Mouse (Mus musculus) heart, embryonic 12.5 days (tissue): Measurements from ENCODE around the gene Tesk1. TPM values are rescaled to one million over a fixed set of nuclear protein-coding genes. Genes with fewer than 3 reads are reported as not detected.
"Not testable (repeated sequence)": the region's sequence is repeated elsewhere in the genome, so short reads cannot be mapped to it uniquely, and the experiment has no call there.

Source experiments
- ATAC-seq: fragments of 200-750 bp; cut with Nextera tagmentation; 2 replicates; pipeline ENCODE4 v1.8.0; 2017; ENCODE audit warnings: moderate TSS enrichment, moderate library complexity; ENCODE audit not compliant: insufficient number of reproducible peaks, low FRiP score
- H3K27ac ChIP-seq: fragments of 300-500 bp; sonication (generic); 2 replicates; pipeline ENCODE4 v1.5.1; 2016; ENCODE audit warnings: mild to moderate bottlenecking, moderate library complexity; ENCODE audit not compliant: poor library complexity, severe bottlenecking
- H3K27me3 ChIP-seq: fragments of 300-500 bp; sonication (generic); replicated peaks from 2 replicates; pipeline ENCODE4 v1.6.1; 2016; ENCODE audit warnings: mild to moderate bottlenecking, moderate library complexity
- H3K36me3 ChIP-seq: fragments of 300-500 bp; sonication (generic); 2 replicates; pipeline ENCODE4 v1.6.1; 2016; ENCODE audit warnings: mild to moderate bottlenecking, moderate library complexity
- H3K4me1 ChIP-seq: fragments of 300-500 bp; sonication (generic); replicated peaks from 2 replicates; pipeline ENCODE4 v1.6.1; 2016; ENCODE audit warnings: mild to moderate bottlenecking
- H3K4me2 ChIP-seq: fragments of 300-500 bp; sonication (generic); 2 replicates; pipeline ENCODE4 v1.6.1; 2016; ENCODE audit warnings: mild to moderate bottlenecking, moderate library complexity
- H3K4me3 ChIP-seq: fragments of 300-500 bp; sonication (generic); 2 replicates; pipeline ENCODE4 v1.5.1; 2016; ENCODE audit warnings: mild to moderate bottlenecking
- H3K9ac ChIP-seq: fragments of 300-500 bp; sonication (generic); 2 replicates; pipeline ENCODE4 v1.6.1; 2016; ENCODE audit warnings: mild to moderate bottlenecking, moderate library complexity
- H3K9me3 ChIP-seq: fragments of 300-500 bp; sonication (generic); replicated peaks from 2 replicates; pipeline ENCODE4 v1.6.1; 2016; ENCODE audit warnings: mild to moderate bottlenecking, moderate library complexity
- WGBS: fragments of 180-500 bp; shearing (Covaris S2); methylation state at CpG from one replicate; pipeline ENCODE4 v1.1.7; 2016; 5-methylcytosine and 5-hydroxymethylcytosine counted together
- polyA plus RNA-seq: library from polyadenylated mRNA; unstranded; fragments of >200 nt; fragmentation: Nextera tagmentation; extraction: Ambion mirVana; gene quantifications from 2 replicates; pipeline ENCODE4 v1.2.1, GENCODE M21; 2016

Gene Tesk1
- polyA plus RNA-seq, 1 experiment from 2014 or later: 10.3 TPM

DNA sequence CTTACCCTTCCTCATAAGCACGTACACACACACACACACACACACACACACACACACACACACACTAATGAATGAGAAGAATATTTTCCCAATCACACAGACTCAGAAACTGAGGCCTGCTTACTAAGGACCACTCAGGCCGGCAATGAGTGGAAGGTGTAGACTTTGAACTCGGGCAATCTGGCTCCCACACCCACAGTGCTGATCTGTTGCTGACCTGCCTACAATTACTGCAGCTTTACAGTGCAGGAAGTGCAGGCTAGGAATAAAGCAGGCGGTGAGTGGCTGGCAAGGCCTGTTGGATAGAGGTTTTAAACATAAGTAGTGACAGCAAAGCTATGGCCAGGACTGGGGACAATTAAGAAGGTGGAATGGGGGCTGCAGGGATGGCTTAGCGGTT, 39.2 kb downstream of the Tesk1 start:
- no peak for ATAC-seq
- Histone ChIP-seq H3K27me3 (peaks cover 4% of the 10 kb centered on the region; the same call in 1 of the 2 replicates), H3K27ac (no peak overlapping the region), H3K4me2 (no peak overlapping the region), H3K4me1 (no peaks in the 10 kb centered on the region; the same call in 1 of the 2 replicates), H3K4me3 (no peak overlapping the region), H3K9me3 (no peaks in the 10 kb centered on the region), H3K9ac (0 out of 2 replicates have a peak overlapping the region, but pooled peaks have one; percentile 14), H3K36me3 (no peaks in the 10 kb centered on the region)
- 78% methylated on average over 5 of the region's 5 CpGs for WGBS

- Histone ChIP-seq H3K4me1 (no peaks in the 10 kb centered on the region; the same call in 1 of the 2 replicates), H3K9ac (no peak overlapping the region), H3K4me2 (no peak overlapping the region), H3K27ac (no peak overlapping the region), H3K9me3 (no peaks in the 10 kb centered on the region), H3K36me3 (no peaks in the 10 kb centered on the region), H3K27me3 (peaks cover 4% of the 10 kb centered on the region; the same call in 1 of the 2 replicates), H3K4me3 (no peak overlapping the region)
- 68% methylated on average over 7 of the region's 7 CpGs for WGBS
- no peak for ATAC-seq
Measured at GRCm38 (mm10) chr4:43481894-43482456, 40.2 kb downstream of the Tesk1 start.

GRCm38 (mm10) chr4:43482591-43482990, 40.9 kb downstream of the Tesk1 start:
- WGBS: 63% methylated on average over 10 of the region's 10 CpGs
- Histone ChIP-seq H3K9me3 (no peaks in the 10 kb centered on the region), H3K36me3 (no peaks in the 10 kb centered on the region), H3K27ac (no peak overlapping the region), H3K4me3 (no peak overlapping the region), H3K27me3 (peaks cover 4% of the 10 kb centered on the region; the same call in 1 of the 2 replicates), H3K4me1 (no peaks in the 10 kb centered on the region; the same call in 1 of the 2 replicates), H3K9ac (no peak overlapping the region), H3K4me2 (no peak overlapping the region)
- ATAC-seq: no peak

- Histone ChIP-seq H3K9me3 (no peaks in the 10 kb centered on the region), H3K27ac (no peak within 1 kb of the TSS), H3K4me1 (no peaks in the 10 kb centered on the region), H3K4me3 (no peak within 1 kb of the TSS), H3K36me3 (no peaks in the 10 kb centered on the region), H3K27me3 (peaks cover 4% of the 10 kb centered on the region; the same call in 1 of the 2 replicates), H3K9ac (no peak within 1 kb of the TSS), H3K4me2 (no peak within 1 kb of the TSS)
- no peak for ATAC-seq
- 51% methylated on average over 12 of the region's 12 CpGs for WGBS
Measured at GRCm38 (mm10) chr4:43483535-43484091, 41.9 kb downstream of the Tesk1 start, which contains the start of gene Sit1. TSS of gene Sit1 (minus strand) at chr4:43483734.

GRCm38 (mm10) chr4:43485666-43486065, 43.9 kb downstream of the Tesk1 start:
- not testable (repeated sequence) for H3K9me3 ChIP-seq, H3K27me3 ChIP-seq, H3K4me2 ChIP-seq, H3K4me1 ChIP-seq, H3K36me3 ChIP-seq, ATAC-seq, H3K27ac ChIP-seq, H3K9ac ChIP-seq, H3K4me3 ChIP-seq
- WGBS: 79% methylated on average over 5 of the region's 5 CpGs

DNA sequence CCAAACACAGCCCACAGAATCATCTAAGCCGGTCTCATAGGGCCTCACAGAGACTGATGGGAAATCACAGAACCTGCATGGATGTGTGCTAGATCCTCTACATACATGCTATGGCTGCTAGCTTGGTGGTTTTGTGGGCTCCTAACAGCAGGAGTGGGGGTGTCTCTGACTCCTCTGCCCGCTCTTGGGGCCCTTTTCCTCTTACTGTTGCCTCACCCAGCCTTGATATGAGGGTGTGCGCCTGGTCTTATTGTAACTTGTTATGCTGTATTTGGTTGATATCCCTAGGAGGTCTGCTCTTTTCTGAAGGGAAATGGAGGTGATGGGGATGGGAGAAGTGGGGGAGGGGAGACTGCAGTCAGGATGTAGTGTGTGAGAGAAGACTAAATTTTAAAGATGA, 47.9 kb downstream of the Tesk1 start:
- ATAC-seq: no peak
- WGBS: 81% methylated on average over 3 of the region's 3 CpGs
- Histone ChIP-seq H3K27me3 (no peaks in the 10 kb centered on the region), H3K9me3 (no peaks in the 10 kb centered on the region), H3K36me3 (no peaks in the 10 kb centered on the region), H3K4me3 (no peak overlapping the region), H3K4me1 (peaks cover 6% of the 10 kb centered on the region), H3K27ac (no peak overlapping the region), H3K9ac (no peak overlapping the region), H3K4me2 (no peak overlapping the region)

- Histone ChIP-seq H3K36me3 (peaks cover 6% of the 10 kb centered on the region), H3K9ac (no peak overlapping the region), H3K4me2 (no peak overlapping the region), H3K4me1 (peaks cover 18% of the 10 kb centered on the region), H3K4me3 (no peak overlapping the region), H3K9me3 (no peaks in the 10 kb centered on the region), H3K27ac (no peak overlapping the region), H3K27me3 (no peaks in the 10 kb centered on the region)
- ATAC-seq: no peak
- WGBS: 76% methylated on average over 5 of the region's 5 CpGs
Measured at GRCm38 (mm10) chr4:43490801-43491200, 49.1 kb downstream of the Tesk1 start.

GRCm38 (mm10) chr4:43492101-43492820, 50.5 kb downstream of the Tesk1 start:
- Histone ChIP-seq H3K36me3 (peaks cover 19% of the 10 kb centered on the region), H3K9me3 (no peaks in the 10 kb centered on the region), H3K27ac (peak overlapping the region; percentile 52), H3K27me3 (no peaks in the 10 kb centered on the region), H3K9ac (no peak overlapping the region), H3K4me2 (peak overlapping the region; percentile 52), H3K4me1 (peaks cover 32% of the 10 kb centered on the region), H3K4me3 (peak overlapping the region; percentile 26)
- ATAC-seq: no peak
- WGBS: 45% methylated on average over 12 of the region's 12 CpGs

DNA sequence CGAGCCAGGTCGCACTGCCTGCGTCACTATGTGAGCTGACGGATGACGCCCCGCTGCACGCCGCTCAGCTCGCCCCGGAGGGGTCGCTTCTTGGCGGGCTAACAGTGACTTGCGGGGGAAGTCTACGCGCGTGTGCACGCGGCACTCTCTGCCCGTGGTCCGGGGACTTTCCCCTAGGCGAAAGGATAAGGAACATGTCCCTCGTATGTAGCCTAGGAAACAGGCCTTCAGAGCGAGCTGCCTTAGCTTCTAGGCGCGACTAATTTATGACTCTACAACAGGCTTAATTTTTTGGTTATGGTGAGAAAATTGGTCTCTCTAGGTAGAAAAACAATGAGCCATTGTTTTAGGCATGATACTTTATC, 51.1 kb downstream of the Tesk1 start, which contains the start of gene Ccdc107:
Ccdc107 (plus strand) TSS at position 80 of the 365 bp plus-strand sequence.
- H3K9me3 ChIP-seq: no peaks in the 10 kb centered on the region
- peak within 1 kb of the TSS; percentile 81 for H3K9ac ChIP-seq
- peak within 1 kb of the TSS; percentile 73 for H3K4me2 ChIP-seq
- H3K27me3 ChIP-seq: no peaks in the 10 kb centered on the region
- WGBS: under 1% methylated on average over 25 of the region's 25 CpGs
- H3K4me1 ChIP-seq: peaks cover 38% of the 10 kb centered on the region
- ATAC-seq: peak; percentile 98
- peaks cover 19% of the 10 kb centered on the region for H3K36me3 ChIP-seq
- peak within 1 kb of the TSS; percentile 70 for H3K4me3 ChIP-seq
- H3K27ac ChIP-seq: peak within 1 kb of the TSS; percentile 87

- Histone ChIP-seq H3K9me3 (no peaks in the 10 kb centered on the region), H3K4me2 (peak overlapping the region; percentile 73), H3K36me3 (peaks cover 19% of the 10 kb centered on the region), H3K9ac (peak overlapping the region; percentile 81), H3K27ac (peak overlapping the region; percentile 87), H3K27me3 (no peaks in the 10 kb centered on the region), H3K4me3 (peak overlapping the region; percentile 70), H3K4me1 (peaks cover 43% of the 10 kb centered on the region)
- WGBS: under 1% methylated on average over 47 of the region's 47 CpGs
- ATAC-seq: peak; percentile 93
Measured at GRCm38 (mm10) chr4:43493186-43493845, 51.6 kb downstream of the Tesk1 start.

- peaks cover 19% of the 10 kb centered on the region for H3K36me3 ChIP-seq
- H3K4me3 ChIP-seq: peak overlapping the region; percentile 70
- H3K27ac ChIP-seq: peak overlapping the region; percentile 87
- peak overlapping the region; percentile 81 for H3K9ac ChIP-seq
- no peaks in the 10 kb centered on the region for H3K9me3 ChIP-seq
- peak overlapping the region; percentile 73 for H3K4me2 ChIP-seq
- 2% methylated on average over 9 of the region's 9 CpGs for WGBS
- peaks cover 48% of the 10 kb centered on the region for H3K4me1 ChIP-seq
- ATAC-seq: no peak
- H3K27me3 ChIP-seq: no peaks in the 10 kb centered on the region
Measured at GRCm38 (mm10) chr4:43493846-43494240, 52.1 kb downstream of the Tesk1 start.
